Mouse (Mus musculus): ENCODE results near the gene Gm11027.

DNA sequence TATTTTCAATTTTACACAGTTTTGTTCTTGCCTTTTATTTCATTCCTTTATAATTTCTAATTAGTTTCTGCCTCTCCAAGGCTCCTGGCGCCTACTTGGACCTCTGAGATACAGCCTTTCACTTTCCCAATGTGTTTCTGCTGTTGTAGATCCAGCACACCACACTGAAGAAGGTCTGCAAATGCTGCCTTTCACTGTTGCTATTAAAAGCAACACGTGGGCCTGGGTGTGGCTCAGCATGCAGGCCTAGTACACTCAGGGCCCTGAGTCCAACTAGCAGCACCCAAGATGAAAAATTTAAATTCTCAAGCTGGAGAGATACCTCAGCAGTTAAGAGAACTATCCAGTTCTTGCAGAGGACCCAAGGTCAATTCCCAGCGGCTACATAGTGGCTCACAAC is 38.5 kb upstream of the Gm11027 start:
- TF ChIP-seq CTCF (IDR thresholded peaks at IDR 0.05; ENCODE audit: extremely low read depth, insufficient read depth, insufficient read length, insufficient replicate concordance) (no peak), POLR2A (IDR thresholded peaks at IDR 0.05; ENCODE audit: low read depth, low read length) (no peak)
